Mouse (Mus musculus) kidney, embryonic 16.5 days (tissue): ENCODE results near the gene Mast4. TPM values are rescaled to one million over a fixed set of nuclear protein-coding genes. Genes with fewer than 3 reads are reported as not detected.

ENCODE experiments used
- ATAC-seq: fragments of 200-750 bp; cut with Nextera tagmentation; 2 replicates; pipeline ENCODE4 v1.8.0; 2017; ENCODE audit warnings: moderate TSS enrichment; ENCODE audit not compliant: low FRiP score, low TSS enrichment
- H3K27ac ChIP-seq: fragments of 300-500 bp; sonication (generic); 2 replicates; pipeline ENCODE4 v1.5.1; 2014; ENCODE audit warnings: low read length
- H3K27me3 ChIP-seq: fragments of 300-500 bp; sonication (generic); 2 replicates; pipeline ENCODE4 v1.6.1; 2014; ENCODE audit warnings: low read length, control low read depth, mixed read lengths; ENCODE audit not compliant: insufficient read depth
- H3K36me3 ChIP-seq: fragments of 300-500 bp; sonication (generic); 2 replicates; pipeline ENCODE4 v1.6.1; 2014; ENCODE audit warnings: low read length, control low read depth, mixed read lengths; ENCODE audit not compliant: insufficient read depth
- H3K4me1 ChIP-seq: fragments of 300-500 bp; sonication (generic); 2 replicates; pipeline ENCODE4 v1.6.1; 2014; ENCODE audit warnings: low read length, control low read depth, mixed read lengths; ENCODE audit not compliant: insufficient read depth
- H3K4me2 ChIP-seq: fragments of 300-500 bp; sonication (generic); replicated peaks from 2 replicates; pipeline ENCODE4 v1.6.1; 2014; ENCODE audit warnings: low read depth, low read length
- H3K4me3 ChIP-seq: fragments of 300-500 bp; sonication (generic); 2 replicates; pipeline ENCODE4 v1.5.1; 2014; ENCODE audit warnings: mild to moderate bottlenecking, low read length
- H3K9ac ChIP-seq: fragments of 300-500 bp; sonication (generic); replicated peaks from 2 replicates; pipeline ENCODE4 v1.6.1; 2014; ENCODE audit warnings: low read length
- H3K9me3 ChIP-seq: fragments of 300-500 bp; sonication (generic); 2 replicates; pipeline ENCODE4 v1.6.1; 2016; ENCODE audit warnings: low read length, control low read depth
- WGBS: fragments of 180-500 bp; shearing (Covaris S2); extraction: QIAGEN DNeasy Blood & Tissue Kit; methylation state at CpG from one replicate; pipeline ENCODE4 v1.1.7; 2014; 5-methylcytosine and 5-hydroxymethylcytosine counted together
- polyA plus RNA-seq: library from polyadenylated mRNA; unstranded; fragments of >200 nt; fragmentation: Nextera tagmentation; extraction: Ambion mirVana; gene quantifications from 2 replicates; pipeline ENCODE4 v1.2.1, GENCODE M21; 2015

Gene Mast4
- polyA plus RNA-seq, 1 experiment from 2014 or later, result 19.9 TPM

DNA sequence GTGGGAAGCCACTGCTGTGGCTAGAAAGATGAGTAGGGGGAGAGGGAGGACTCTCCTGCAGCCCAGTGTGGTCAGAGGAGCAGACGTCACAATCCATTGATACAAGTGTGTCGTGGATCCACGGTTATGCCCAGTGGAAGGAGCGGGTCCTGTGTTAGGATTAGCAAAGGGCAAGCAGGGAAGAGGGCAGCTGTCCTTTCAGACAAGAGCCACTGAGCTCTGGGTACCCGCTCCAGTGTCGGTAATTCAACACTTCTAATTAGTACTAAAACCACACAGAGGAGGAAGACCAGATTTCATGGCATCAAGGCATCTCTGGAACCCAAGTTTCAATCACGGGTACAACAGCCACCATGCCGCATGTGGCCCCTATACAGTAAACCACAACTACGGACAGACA, 14.4 kb downstream of the Mast4 start:
- H3K4me1 ChIP-seq, result peaks cover 10% of the 10 kb centered on the region; the same call in 1 of the 2 replicates
- H3K27me3 ChIP-seq, result no peaks in the 10 kb centered on the region
- H3K4me2 ChIP-seq, result no peak overlapping the region
- H3K9ac ChIP-seq, result no peak overlapping the region
- H3K27ac ChIP-seq, result no peak overlapping the region
- ATAC-seq, result no peak
- H3K36me3 ChIP-seq, result no peaks in the 10 kb centered on the region
- H3K4me3 ChIP-seq, result no peak overlapping the region
- peaks cover 7% of the 10 kb centered on the region for H3K9me3 ChIP-seq
- 73% methylated on average over 9 of the region's 9 CpGs for WGBS

DNA sequence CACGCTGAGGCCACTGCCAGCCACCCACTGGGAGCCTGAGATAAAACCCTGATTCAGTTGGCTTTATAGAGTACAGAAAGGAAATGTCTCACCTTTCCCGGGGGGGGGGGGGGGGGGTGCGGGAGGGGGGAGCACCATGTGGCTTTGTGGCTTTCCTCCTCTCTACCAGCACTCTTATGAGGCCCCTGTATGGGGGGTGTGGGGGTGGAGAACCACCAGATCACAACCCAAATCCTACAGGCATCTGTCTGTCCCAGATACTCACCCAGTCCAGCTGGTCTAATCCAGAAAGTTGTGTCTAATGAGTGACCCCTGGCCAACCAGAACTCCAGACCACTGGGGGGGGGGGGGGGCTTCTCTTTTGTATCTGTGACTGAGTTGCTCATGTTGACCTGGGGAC, 15.0 kb downstream of the Mast4 start:
- Histone ChIP-seq H3K4me3 (no peak overlapping the region), H3K9ac (no peak overlapping the region), H3K4me2 (no peak overlapping the region), H3K4me1 (peaks cover 13% of the 10 kb centered on the region; the same call in 1 of the 2 replicates), H3K27ac (no peak overlapping the region), H3K36me3 (no peaks in the 10 kb centered on the region), H3K9me3 (peaks cover 7% of the 10 kb centered on the region), H3K27me3 (no peaks in the 10 kb centered on the region)
- WGBS, result 31% methylated on average over 1 of the region's 3 CpGs
- no peak for ATAC-seq

DNA sequence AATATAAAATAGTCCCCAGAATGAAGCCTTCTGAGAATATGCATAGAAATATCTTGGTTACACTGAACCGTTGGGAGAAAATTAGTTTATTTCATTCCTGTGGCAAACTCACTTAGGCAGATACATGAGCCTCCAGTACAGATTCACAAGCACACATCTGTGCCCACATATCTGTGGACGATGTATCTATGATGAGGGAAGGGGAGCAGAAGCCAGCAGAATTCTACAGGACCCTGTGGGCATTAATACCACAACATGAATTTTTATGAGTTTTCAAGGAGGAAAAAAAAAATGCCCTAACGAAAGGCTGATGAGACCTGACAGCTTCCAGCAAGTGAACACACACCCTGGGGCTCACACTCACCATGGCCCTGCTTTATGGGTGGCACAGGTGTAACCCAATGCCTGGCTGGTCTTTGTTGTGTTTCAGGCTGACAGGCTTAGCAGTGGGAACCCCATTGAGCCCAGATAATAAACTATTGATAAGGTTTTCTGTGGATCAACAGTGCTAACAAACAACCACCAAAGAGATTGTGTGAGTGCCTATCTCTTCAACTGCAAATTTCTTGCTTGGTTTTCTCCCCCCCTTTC, 17.4 kb downstream of the Mast4 start:
- Histone ChIP-seq H3K9ac (no peak overlapping the region), H3K4me2 (no peak overlapping the region), H3K27me3 (no peaks in the 10 kb centered on the region), H3K4me1 (peaks cover 13% of the 10 kb centered on the region; the same call in 1 of the 2 replicates), H3K27ac (no peak overlapping the region), H3K36me3 (no peaks in the 10 kb centered on the region), H3K9me3 (no peaks in the 10 kb centered on the region), H3K4me3 (no peak overlapping the region)
- ATAC-seq, result no peak
- 65% methylated on average over 3 of the region's 3 CpGs for WGBS

DNA sequence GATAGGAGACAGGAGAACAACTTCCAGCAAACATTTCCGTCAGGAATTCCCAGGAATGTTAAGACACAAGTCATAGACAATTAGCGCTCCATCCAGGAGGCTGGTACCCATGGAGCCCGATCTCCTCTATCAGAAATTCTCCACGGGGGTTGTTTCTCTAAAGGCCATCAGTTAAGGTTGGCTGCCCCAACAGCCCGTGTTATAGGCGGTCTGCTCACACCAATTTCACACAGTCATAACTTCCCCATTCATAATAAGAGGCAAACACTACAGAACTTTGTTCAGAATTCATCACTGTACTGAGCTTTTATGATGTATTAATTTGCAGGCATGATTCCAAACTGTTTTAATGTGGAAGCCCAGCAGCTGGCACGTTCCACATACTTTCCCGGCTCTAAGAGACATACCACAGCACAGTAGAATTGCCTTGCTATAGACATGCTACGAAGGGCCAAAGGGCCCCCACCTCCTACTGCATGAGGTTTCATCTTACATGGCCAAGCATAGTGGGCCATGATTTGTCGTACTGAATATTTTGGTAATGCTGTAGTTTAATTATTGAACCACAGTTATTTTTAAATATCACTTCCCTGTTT, 19.1 kb downstream of the Mast4 start:
- peaks cover 13% of the 10 kb centered on the region; the same call in 1 of the 2 replicates for H3K4me1 ChIP-seq
- H3K4me3 ChIP-seq, result no peak overlapping the region
- peak; percentile 77 for ATAC-seq
- H3K9me3 ChIP-seq, result no peaks in the 10 kb centered on the region
- no peak overlapping the region for H3K27ac ChIP-seq
- no peak overlapping the region for H3K9ac ChIP-seq
- H3K4me2 ChIP-seq, result no peak overlapping the region
- WGBS, result 35% methylated on average over 10 of the region's 10 CpGs
- H3K27me3 ChIP-seq, result no peaks in the 10 kb centered on the region
- no peaks in the 10 kb centered on the region for H3K36me3 ChIP-seq

DNA sequence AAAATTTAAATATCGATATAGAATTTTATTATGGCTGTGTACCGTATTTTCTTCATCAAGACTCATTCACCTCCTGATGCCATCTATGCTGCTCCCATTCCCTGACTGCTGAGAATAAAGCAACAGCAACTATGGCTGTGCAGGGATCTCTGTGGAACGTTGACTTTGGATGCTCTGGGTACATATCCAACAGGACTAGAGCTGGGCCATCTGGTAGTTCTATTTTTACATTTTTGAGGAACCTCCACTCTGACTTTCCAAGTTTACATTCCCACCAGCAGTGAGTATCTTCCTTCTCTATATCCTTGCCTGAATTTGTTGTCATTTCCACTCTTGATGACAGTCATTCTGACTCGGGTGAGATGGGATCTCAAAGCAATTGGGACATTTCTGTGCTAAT, 26.0 kb downstream of the Mast4 start:
- Histone ChIP-seq H3K4me3 (no peak overlapping the region), H3K27me3 (no peaks in the 10 kb centered on the region), H3K9ac (no peak overlapping the region), H3K36me3 (no peaks in the 10 kb centered on the region), H3K9me3 (no peaks in the 10 kb centered on the region), H3K4me2 (no peak overlapping the region), H3K4me1 (no peaks in the 10 kb centered on the region), H3K27ac (no peak overlapping the region)
- 88% methylated on average over 4 of the region's 4 CpGs for WGBS
- ATAC-seq, result no peak

DNA sequence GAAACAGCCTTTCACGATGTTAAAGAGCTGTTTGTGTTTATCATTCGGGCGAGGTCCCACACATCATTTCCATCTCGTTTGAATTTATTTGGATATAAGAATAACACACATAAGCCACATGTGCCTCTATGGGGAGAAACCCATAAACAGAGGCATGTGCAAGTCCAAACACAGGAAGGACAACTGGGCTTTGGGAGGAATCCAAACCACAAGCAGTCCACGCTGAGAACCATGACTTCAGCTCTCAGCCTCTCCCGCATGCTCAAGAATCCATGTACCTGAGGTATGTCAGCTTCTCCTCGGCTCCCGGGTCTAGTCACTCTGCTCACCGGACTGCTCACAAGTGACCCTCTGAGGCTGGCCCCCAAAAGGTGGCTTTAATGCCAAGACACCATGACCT, 30.5 kb downstream of the Mast4 start:
- WGBS, result 79% methylated on average over 9 of the region's 9 CpGs
- ATAC-seq, result no peak
- Histone ChIP-seq H3K9me3 (no peaks in the 10 kb centered on the region), H3K9ac (no peak overlapping the region), H3K27me3 (no peaks in the 10 kb centered on the region), H3K4me1 (no peaks in the 10 kb centered on the region), H3K27ac (no peak overlapping the region), H3K36me3 (no peaks in the 10 kb centered on the region), H3K4me2 (no peak overlapping the region), H3K4me3 (no peak overlapping the region)

DNA sequence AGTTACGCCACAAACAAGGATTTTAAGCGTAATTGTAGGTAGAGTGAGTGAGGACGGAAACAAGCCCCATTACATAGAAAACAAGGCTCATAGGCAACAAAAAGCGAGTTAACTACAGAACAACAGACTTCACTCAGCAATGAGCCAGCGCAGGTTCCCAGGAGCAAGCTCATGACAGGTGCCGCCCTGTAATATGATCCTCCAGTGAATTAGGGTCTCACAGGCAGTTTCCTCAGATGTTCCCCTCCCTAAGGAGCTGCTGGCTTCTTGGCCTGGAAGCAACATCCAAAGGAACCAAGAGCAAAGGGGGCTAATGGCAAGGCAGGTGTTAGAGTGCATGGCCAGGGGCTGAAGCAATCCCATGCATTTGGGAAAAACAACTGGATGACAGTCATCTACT, 31.8 kb downstream of the Mast4 start:
- H3K4me1 ChIP-seq, result no peaks in the 10 kb centered on the region
- H3K27ac ChIP-seq, result no peak overlapping the region
- no peak overlapping the region for H3K9ac ChIP-seq
- H3K36me3 ChIP-seq, result no peaks in the 10 kb centered on the region
- WGBS, result 32% methylated on average over 6 of the region's 6 CpGs
- no peak overlapping the region for H3K4me3 ChIP-seq
- H3K9me3 ChIP-seq, result no peaks in the 10 kb centered on the region
- ATAC-seq, result peak; percentile 49; the same call in 1 of the 2 replicates
- no peak overlapping the region for H3K4me2 ChIP-seq
- H3K27me3 ChIP-seq, result no peaks in the 10 kb centered on the region

DNA sequence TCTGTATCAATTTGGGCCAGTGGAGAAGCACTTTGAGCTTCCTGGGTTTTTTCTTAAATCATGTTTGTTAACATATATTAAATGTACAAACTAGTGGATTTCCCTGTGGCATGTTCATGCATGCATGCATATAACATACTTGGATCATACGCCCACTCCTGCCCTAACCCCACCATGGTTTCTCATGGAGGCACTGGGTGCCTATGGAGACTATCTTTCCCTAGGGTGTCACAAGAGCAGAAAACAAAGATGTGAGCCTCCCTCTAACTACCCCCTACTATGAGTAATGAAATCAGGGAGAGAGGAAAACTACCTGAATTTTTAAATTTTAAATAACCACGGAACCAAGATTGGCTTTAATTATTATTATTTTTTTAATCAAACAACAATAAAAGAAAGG, 32.2 kb downstream of the Mast4 start:
- no peak overlapping the region for H3K4me3 ChIP-seq
- H3K36me3 ChIP-seq, result no peaks in the 10 kb centered on the region
- ATAC-seq, result no peak
- H3K4me2 ChIP-seq, result no peak overlapping the region
- H3K27ac ChIP-seq, result no peak overlapping the region
- WGBS, result 77% methylated on average over 2 of the region's 2 CpGs
- H3K9me3 ChIP-seq, result no peaks in the 10 kb centered on the region
- no peak overlapping the region for H3K9ac ChIP-seq
- no peaks in the 10 kb centered on the region for H3K4me1 ChIP-seq
- H3K27me3 ChIP-seq, result no peaks in the 10 kb centered on the region

DNA sequence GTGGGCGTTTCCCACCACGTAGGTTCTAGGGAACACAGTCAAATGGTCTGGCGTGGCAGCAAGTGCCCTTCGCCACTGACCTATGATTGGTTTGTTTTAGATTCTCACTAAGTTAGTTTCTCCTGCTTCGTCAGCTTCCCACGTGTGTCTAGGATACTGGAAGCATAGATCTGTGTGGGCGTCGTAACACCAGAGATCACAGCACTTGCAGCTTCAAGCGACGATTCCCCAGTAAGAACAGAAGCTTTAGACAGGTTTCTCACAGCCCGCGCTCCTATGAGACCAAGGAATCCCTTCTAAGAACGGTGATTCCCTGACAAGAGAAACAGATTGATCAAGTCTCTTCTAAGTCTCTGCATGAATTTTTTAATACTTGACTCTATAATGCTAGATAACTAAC, 39.9 kb downstream of the Mast4 start:
- no peaks in the 10 kb centered on the region for H3K9me3 ChIP-seq
- no peaks in the 10 kb centered on the region for H3K27me3 ChIP-seq
- no peaks in the 10 kb centered on the region for H3K4me1 ChIP-seq
- no peak overlapping the region for H3K9ac ChIP-seq
- no peak overlapping the region for H3K4me2 ChIP-seq
- H3K36me3 ChIP-seq, result no peaks in the 10 kb centered on the region
- ATAC-seq, result no peak
- H3K27ac ChIP-seq, result no peak overlapping the region
- H3K4me3 ChIP-seq, result no peak overlapping the region
- WGBS, result 75% methylated on average over 13 of the region's 13 CpGs

DNA sequence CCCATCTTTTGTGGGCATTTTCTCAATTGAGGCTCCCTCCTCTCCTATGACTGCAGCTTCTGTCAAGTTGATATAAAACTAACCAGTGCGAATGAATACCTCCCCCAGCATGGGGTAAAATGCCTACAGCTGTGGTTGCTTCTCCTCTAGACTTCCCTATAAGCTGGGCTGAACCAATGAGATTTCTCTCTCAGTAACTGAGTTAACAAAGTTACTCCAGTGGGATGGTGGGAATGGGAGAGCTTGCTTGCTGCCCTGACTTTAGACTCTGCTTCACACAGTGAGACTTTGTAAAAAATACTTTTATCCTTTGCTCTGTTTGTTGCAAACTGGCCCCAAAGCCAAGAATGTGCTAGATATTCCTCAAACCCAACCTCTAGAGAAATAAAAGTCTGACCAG, 41.2 kb downstream of the Mast4 start:
- no peaks in the 10 kb centered on the region for H3K36me3 ChIP-seq
- no peak overlapping the region for H3K27ac ChIP-seq
- ATAC-seq, result no peak
- H3K4me1 ChIP-seq, result no peaks in the 10 kb centered on the region
- no peaks in the 10 kb centered on the region for H3K9me3 ChIP-seq
- 79% methylated on average over 1 of the region's 1 CpGs for WGBS
- no peaks in the 10 kb centered on the region for H3K27me3 ChIP-seq
- no peak overlapping the region for H3K4me2 ChIP-seq
- no peak overlapping the region for H3K4me3 ChIP-seq
- H3K9ac ChIP-seq, result no peak overlapping the region
